Mouse (Mus musculus): Measurements from ENCODE around the gene Olfr774. TPM values are rescaled to one million over a fixed set of nuclear protein-coding genes. Genes with fewer than 3 reads are reported as not detected.
"Not testable (repeated sequence)": the region's sequence is repeated elsewhere in the genome, so short reads cannot be mapped to it uniquely, and the experiment has no call there.

The Olfr774 gene
- not detected in 2 replicates for polyA plus RNA-seq (2015; fragmentation: Nextera tagmentation; extraction: Ambion mirVana)

- WGBS: 72% methylated on average over 2 of the region's 2 CpGs
- no peak within 1 kb of the TSS for H3K9ac ChIP-seq
- no peak within 1 kb of the TSS for H3K4me2 ChIP-seq (replicated peaks)
- H3K27me3 ChIP-seq: no peaks in the 10 kb centered on the region
- H3K4me3 ChIP-seq (replicated peaks): no peak within 1 kb of the TSS
- H3K9me3 ChIP-seq (replicated peaks): no peaks in the 10 kb centered on the region
- H3K36me3 ChIP-seq: no peaks in the 10 kb centered on the region
- H3K4me1 ChIP-seq: no peaks in the 10 kb centered on the region
- H3K27ac ChIP-seq (replicated peaks): no peak within 1 kb of the TSS
- ATAC-seq (ENCODE audit: insufficient number of reproducible peaks, low FRiP score, low TSS enrichment, low read depth): no peak
These were observed at the start of gene Olfr774 for GRCm38 (mm10) chr10:129235904-129236303. Olfr774 (plus strand) TSS chr10:129236204.

- not testable (repeated sequence) for H3K4me1 ChIP-seq; H3K27ac ChIP-seq (replicated peaks); H3K4me3 ChIP-seq (replicated peaks); H3K36me3 ChIP-seq; H3K27me3 ChIP-seq; H3K9ac ChIP-seq; ATAC-seq (ENCODE audit: insufficient number of reproducible peaks, low FRiP score, low TSS enrichment, low read depth); H3K4me2 ChIP-seq (replicated peaks); H3K9me3 ChIP-seq (replicated peaks)
These were observed 48.7 kb upstream of the Olfr774 start, which contains the start of gene Olfr773 for GRCm38 (mm10) chr10:129187319-129187718. Olfr773 (minus strand) TSS chr10:129187419.

- Histone ChIP-seq H3K27ac (replicated peaks) (no peak overlapping the region), H3K4me3 (replicated peaks) (no peak overlapping the region), H3K9ac (no peak overlapping the region), H3K4me2 (replicated peaks) (no peak overlapping the region), H3K27me3 (no peaks in the 10 kb centered on the region), H3K4me1 (no peaks in the 10 kb centered on the region), H3K9me3 (replicated peaks) (no peaks in the 10 kb centered on the region), H3K36me3 (no peaks in the 10 kb centered on the region)
- ATAC-seq (ENCODE audit: insufficient number of reproducible peaks, low FRiP score, low TSS enrichment, low read depth): no peak
- WGBS: 84% methylated on average over 1 of the region's 1 CpGs
These were observed 5.3 kb upstream of the Olfr774 start for GRCm38 (mm10) chr10:129230737-129231136.

GRCm38 (mm10) chr10:129248112-129248511 is 12.1 kb downstream of the Olfr774 start, which contains the start of gene Olfr775:
Olfr775 (plus strand) TSS chr10:129248412.
- WGBS: 71% methylated on average over 3 of the region's 3 CpGs
- no peak for ATAC-seq (ENCODE audit: insufficient number of reproducible peaks, low FRiP score, low TSS enrichment, low read depth)

GRCm38 (mm10) chr10:129258827-129259226 is 22.8 kb downstream of the Olfr774 start, which contains the start of gene Olfr776:
Olfr776 (plus strand) TSS chr10:129259127.
- Histone ChIP-seq H3K4me1 (no peaks in the 10 kb centered on the region), H3K9ac (no peak within 1 kb of the TSS), H3K9me3 (replicated peaks) (no peaks in the 10 kb centered on the region), H3K36me3 (no peaks in the 10 kb centered on the region), H3K27ac (replicated peaks) (no peak within 1 kb of the TSS), H3K4me3 (replicated peaks) (no peak within 1 kb of the TSS), H3K4me2 (replicated peaks) (no peak within 1 kb of the TSS), H3K27me3 (no peaks in the 10 kb centered on the region)
- no peak for ATAC-seq (ENCODE audit: insufficient number of reproducible peaks, low FRiP score, low TSS enrichment, low read depth)

More at GRCm38 (mm10) chr10:129248112-129248511, 12.1 kb downstream of the Olfr774 start, which contains the start of gene Olfr775:
- Histone ChIP-seq H3K4me1 (no peaks in the 10 kb centered on the region), H3K9me3 (replicated peaks) (no peaks in the 10 kb centered on the region), H3K9ac (no peak within 1 kb of the TSS), H3K27ac (replicated peaks) (no peak within 1 kb of the TSS), H3K4me3 (replicated peaks) (no peak within 1 kb of the TSS), H3K27me3 (no peaks in the 10 kb centered on the region), H3K4me2 (replicated peaks) (no peak within 1 kb of the TSS), H3K36me3 (no peaks in the 10 kb centered on the region)

GRCm38 (mm10) chr10:129271081-129271535 is 35.1 kb downstream of the Olfr774 start, which contains the start of gene Olfr777:
Olfr777 (minus strand) TSS chr10:129271485.
- H3K36me3 ChIP-seq: no peaks in the 10 kb centered on the region
- no peak within 1 kb of the TSS for H3K4me3 ChIP-seq (replicated peaks)
- no peaks in the 10 kb centered on the region for H3K27me3 ChIP-seq
- ATAC-seq (ENCODE audit: insufficient number of reproducible peaks, low FRiP score, low TSS enrichment, low read depth): no peak
- no peak within 1 kb of the TSS for H3K27ac ChIP-seq (replicated peaks)
- no peaks in the 10 kb centered on the region for H3K9me3 ChIP-seq (replicated peaks)
- no peaks in the 10 kb centered on the region for H3K4me1 ChIP-seq
- WGBS: 92% methylated on average over 2 of the region's 2 CpGs
- H3K4me2 ChIP-seq (replicated peaks): no peak within 1 kb of the TSS
- H3K9ac ChIP-seq: no peak within 1 kb of the TSS

Other genes with a start within 250 kb of the Olfr774 start
- gene Olfr9, start 246.8 kb upstream of the Olfr774 start, polyA plus RNA-seq (2015; fragmentation: Nextera tagmentation; extraction: Ambion mirVana): 0.05 TPM in 1 of 2 replicates, not detected in the other
- not detected in 2 replicates for gene Olfr763, start 225.4 kb upstream of the Olfr774 start, polyA plus RNA-seq (2015; fragmentation: Nextera tagmentation; extraction: Ambion mirVana)
- not detected in 2 replicates for gene Olfr764-ps1, start 196.3 kb upstream of the Olfr774 start, polyA plus RNA-seq (2015; fragmentation: Nextera tagmentation; extraction: Ambion mirVana)
- not detected in 2 replicates for gene Olfr765, start 186.2 kb upstream of the Olfr774 start, polyA plus RNA-seq (2015; fragmentation: Nextera tagmentation; extraction: Ambion mirVana)
- 0.07 TPM in 1 of 2 replicates, not detected in the other for gene Olfr766-ps1, start 167.2 kb upstream of the Olfr774 start, polyA plus RNA-seq (2015; fragmentation: Nextera tagmentation; extraction: Ambion mirVana)
- gene Olfr767, start 153.3 kb upstream of the Olfr774 start, polyA plus RNA-seq (2015; fragmentation: Nextera tagmentation; extraction: Ambion mirVana): not detected in 2 replicates
- 0.03 TPM in 1 of 2 replicates, not detected in the other for gene Olfr768, start 136.8 kb upstream of the Olfr774 start, polyA plus RNA-seq (2015; fragmentation: Nextera tagmentation; extraction: Ambion mirVana)
- gene Olfr769, start 118.3 kb upstream of the Olfr774 start, polyA plus RNA-seq (2015; fragmentation: Nextera tagmentation; extraction: Ambion mirVana): not detected in 2 replicates
- not detected in 2 replicates for gene Olfr770, start 97.2 kb upstream of the Olfr774 start, polyA plus RNA-seq (2015; fragmentation: Nextera tagmentation; extraction: Ambion mirVana)
- gene Olfr771, start 71.5 kb upstream of the Olfr774 start, polyA plus RNA-seq (2015; fragmentation: Nextera tagmentation; extraction: Ambion mirVana): not detected in 2 replicates
- gene Olfr772, start 58.3 kb upstream of the Olfr774 start, polyA plus RNA-seq (2015; fragmentation: Nextera tagmentation; extraction: Ambion mirVana): not detected in 2 replicates
- gene Olfr773, start 48.8 kb upstream of the Olfr774 start, polyA plus RNA-seq (2015; fragmentation: Nextera tagmentation; extraction: Ambion mirVana): not detected in 2 replicates
- not detected in 2 replicates for gene Olfr775, start 12.2 kb downstream of the Olfr774 start, polyA plus RNA-seq (2015; fragmentation: Nextera tagmentation; extraction: Ambion mirVana)
- gene Olfr776, start 22.9 kb downstream of the Olfr774 start, polyA plus RNA-seq (2015; fragmentation: Nextera tagmentation; extraction: Ambion mirVana): not detected in 2 replicates
- gene Olfr777, start 35.3 kb downstream of the Olfr774 start, polyA plus RNA-seq (2015; fragmentation: Nextera tagmentation; extraction: Ambion mirVana): not detected in 2 replicates
- gene Olfr780, start 81.9 kb downstream of the Olfr774 start, polyA plus RNA-seq (2015; fragmentation: Nextera tagmentation; extraction: Ambion mirVana): not detected in 2 replicates
- gene Olfr781, start 92.7 kb downstream of the Olfr774 start, polyA plus RNA-seq (2015; fragmentation: Nextera tagmentation; extraction: Ambion mirVana): 0.17 TPM in 1 of 2 replicates, not detected in the other
- 0.19 TPM in 1 of 2 replicates, not detected in the other for gene Olfr782, start 112.6 kb downstream of the Olfr774 start, polyA plus RNA-seq (2015; fragmentation: Nextera tagmentation; extraction: Ambion mirVana)
- 0.07 TPM in 1 of 2 replicates, not detected in the other for gene Olfr784, start 147.9 kb downstream of the Olfr774 start, polyA plus RNA-seq (2015; fragmentation: Nextera tagmentation; extraction: Ambion mirVana)
- gene Olfr785, start 169.2 kb downstream of the Olfr774 start, polyA plus RNA-seq (2015; fragmentation: Nextera tagmentation; extraction: Ambion mirVana): not detected in 2 replicates
- gene Olfr786, start 191.1 kb downstream of the Olfr774 start, polyA plus RNA-seq (2015; fragmentation: Nextera tagmentation; extraction: Ambion mirVana): 0.17 TPM in 1 of 2 replicates, not detected in the other
- not detected in 2 replicates for gene Olfr787, start 225.7 kb downstream of the Olfr774 start, polyA plus RNA-seq (2015; fragmentation: Nextera tagmentation; extraction: Ambion mirVana)
- gene Olfr788, start 234.8 kb downstream of the Olfr774 start, polyA plus RNA-seq (2015; fragmentation: Nextera tagmentation; extraction: Ambion mirVana): not detected in 2 replicates
- gene Olfr789, start 248.5 kb downstream of the Olfr774 start, polyA plus RNA-seq (2015; fragmentation: Nextera tagmentation; extraction: Ambion mirVana): 0.05 TPM in 1 of 2 replicates, not detected in the other